Mouse (Mus musculus): ENCODE data around the gene Bag1.

DNA sequence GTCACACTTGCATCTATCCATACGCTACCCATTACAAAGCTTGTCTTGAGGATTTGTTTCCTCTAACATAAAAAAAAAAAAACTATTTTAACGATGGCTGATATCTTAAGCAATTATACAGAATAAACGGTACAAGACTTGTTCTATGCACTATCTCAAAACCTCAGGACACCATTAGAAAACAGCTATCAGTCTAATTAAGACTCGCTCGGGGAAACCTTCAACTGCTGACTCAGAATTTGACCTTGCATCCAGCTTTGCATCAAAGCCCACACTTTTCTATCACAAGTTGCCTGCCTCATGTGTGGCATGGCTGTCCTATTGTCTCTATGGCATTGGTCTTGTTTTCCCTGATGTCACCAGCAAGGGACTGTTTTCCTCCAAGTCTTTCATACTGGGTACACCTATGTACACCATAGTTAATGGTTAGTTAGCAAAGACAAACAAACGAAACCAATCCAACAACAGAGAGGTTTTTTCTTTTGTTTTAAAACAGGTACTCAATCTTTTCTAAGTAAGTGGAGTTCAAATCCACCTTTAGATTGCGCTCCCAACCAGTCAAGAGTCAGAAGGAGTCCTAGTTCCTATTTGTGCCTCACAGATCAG lies 1.5 kb downstream of the Bag1 start:
- TF ChIP-seq POLR2A (IDR thresholded peaks at IDR 0.05; ENCODE audit: insufficient read depth, low read depth, low read length) (no peak), CTCF (IDR thresholded peaks at IDR 0.05) (no peak)
